Mouse (Mus musculus) WW6 (cell line): Measurements from ENCODE around the gene Ino80e.

ENCODE experiments used
- DNase-seq: peaks from one replicate; pipeline ENCODE4 v3.0.0-alpha.2; 2013; ENCODE audit warnings: low read depth, low spot score

Gene Ino80e

GRCm38 (mm10) chr7:126856741-126857420 lies 5.3 kb downstream of the Ino80e start:
- DNase-seq, result peak; percentile 40

- DNase-seq, result no peak
Observed at GRCm38 (mm10) chr7:126855641-126856040, 6.5 kb downstream of the Ino80e start.

GRCm38 (mm10) chr7:126853454-126853853 lies 8.7 kb downstream of the Ino80e start:
- no peak for DNase-seq

- DNase-seq, result no peak
Observed at GRCm38 (mm10) chr7:126851192-126851591, 11.0 kb downstream of the Ino80e start.

GRCm38 (mm10) chr7:126850161-126850560 lies 12.0 kb downstream of the Ino80e start:
- DNase-seq, result no peak

GRCm38 (mm10) chr7:126848794-126849193 lies 13.4 kb downstream of the Ino80e start:
- DNase-seq, result no peak

GRCm38 (mm10) chr7:126847421-126848398 lies 14.5 kb downstream of the Ino80e start:
- DNase-seq, result no peak

GRCm38 (mm10) chr7:126847116-126847420 lies 15.1 kb downstream of the Ino80e start, which contains the start of gene Doc2a:
Doc2a (plus strand) TSS chr7:126847416.
- DNase-seq, result no peak

GRCm38 (mm10) chr7:126845516-126845915 lies 16.7 kb downstream of the Ino80e start:
- no peak for DNase-seq

- DNase-seq, result no peak
Observed at GRCm38 (mm10) chr7:126843276-126843675, 18.9 kb downstream of the Ino80e start.

GRCm38 (mm10) chr7:126833294-126833693 lies 28.9 kb downstream of the Ino80e start:
- DNase-seq, result no peak

- DNase-seq, result peak; percentile 89
Observed at GRCm38 (mm10) chr7:126832036-126832598, 30.1 kb downstream of the Ino80e start.

- no peak for DNase-seq
Observed at GRCm38 (mm10) chr7:126831539-126831938, 30.6 kb downstream of the Ino80e start, which contains the start of gene 4930451I11Rik. 4930451I11Rik (minus strand) TSS chr7:126831639.

- no peak for DNase-seq
Observed at GRCm38 (mm10) chr7:126825952-126826351, 36.2 kb downstream of the Ino80e start.

- DNase-seq, result no peak
Observed at GRCm38 (mm10) chr7:126825403-126825802, 36.8 kb downstream of the Ino80e start.

- DNase-seq, result no peak
Observed at GRCm38 (mm10) chr7:126823940-126824339, 38.2 kb downstream of the Ino80e start.

- DNase-seq, result no peak
Observed at GRCm38 (mm10) chr7:126823202-126823711, 38.9 kb downstream of the Ino80e start.

GRCm38 (mm10) chr7:126822741-126823140 lies 39.4 kb downstream of the Ino80e start:
- DNase-seq, result no peak

GRCm38 (mm10) chr7:126821835-126822511 lies 40.2 kb downstream of the Ino80e start:
- peak; percentile 56 for DNase-seq

- no peak for DNase-seq
Observed at GRCm38 (mm10) chr7:126818818-126819217, 43.4 kb downstream of the Ino80e start.

- no peak for DNase-seq
Observed at GRCm38 (mm10) chr7:126817595-126817994, 44.6 kb downstream of the Ino80e start.
